Mouse (Mus musculus) midbrain, embryonic 13.5 days (tissue): Measurements from ENCODE around the gene Prkaa1. TPM values are rescaled to one million over a fixed set of nuclear protein-coding genes. Genes with fewer than 3 reads are reported as not detected.
A peak's percentile ranks its signal among the peaks of the same experiment; 100 is the strongest.
"Not testable (repeated sequence)": the region's sequence is repeated elsewhere in the genome, so short reads cannot be mapped to it uniquely, and the experiment has no call there.

Source experiments
- ATAC-seq: fragments of 200-750 bp; cut with Nextera tagmentation; 2 replicates; pipeline ENCODE4 v1.8.0; 2017; ENCODE audit warnings: mild to moderate bottlenecking, moderate TSS enrichment, moderate library complexity
- H3K27ac ChIP-seq: fragments of 300-500 bp; sonication (generic); 2 replicates; pipeline ENCODE4 v1.5.1; 2015; ENCODE audit warnings: inconsistent platforms, mild to moderate bottlenecking, moderate library complexity
- H3K27me3 ChIP-seq: fragments of 300-500 bp; sonication (generic); 2 replicates; pipeline ENCODE4 v1.6.1; 2015; ENCODE audit warnings: mild to moderate bottlenecking, inconsistent platforms
- H3K36me3 ChIP-seq: fragments of 300-500 bp; sonication (generic); 2 replicates; pipeline ENCODE4 v1.6.1; 2015; ENCODE audit warnings: mild to moderate bottlenecking, inconsistent platforms
- H3K4me1 ChIP-seq: fragments of 300-500 bp; sonication (generic); replicated peaks from 2 replicates; pipeline ENCODE4 v1.6.1; 2015; ENCODE audit warnings: inconsistent platforms
- H3K4me2 ChIP-seq: fragments of 300-500 bp; sonication (generic); replicated peaks from 2 replicates; pipeline ENCODE4 v1.6.1; 2015; ENCODE audit warnings: moderate library complexity, mild to moderate bottlenecking, inconsistent platforms
- H3K4me3 ChIP-seq: fragments of 300-500 bp; sonication (generic); replicated peaks from 2 replicates; pipeline ENCODE4 v1.5.1; 2015; ENCODE audit warnings: mild to moderate bottlenecking, inconsistent platforms
- H3K9ac ChIP-seq: fragments of 300-500 bp; sonication (generic); replicated peaks from 2 replicates; pipeline ENCODE4 v1.6.1; 2015; ENCODE audit warnings: mild to moderate bottlenecking, inconsistent platforms
- H3K9me3 ChIP-seq: fragments of 300-500 bp; sonication (generic); 2 replicates; pipeline ENCODE4 v1.6.1; 2016; ENCODE audit warnings: mild to moderate bottlenecking, inconsistent platforms
- WGBS: fragments of 180-500 bp; shearing (Covaris S2); methylation state at CpG from one replicate; pipeline ENCODE4 v1.1.7; 2015; 5-methylcytosine and 5-hydroxymethylcytosine counted together
- polyA plus RNA-seq: library from polyadenylated mRNA; unstranded; fragments of >200 nt; fragmentation: Nextera tagmentation; extraction: Ambion mirVana; gene quantifications from 2 replicates; pipeline ENCODE4 v1.2.1, GENCODE M21; 2015

The Prkaa1 gene
- polyA plus RNA-seq, 1 experiment from 2014 or later, result 13.4 TPM

GRCm38 (mm10) chr15:5117031-5117601 is 26.5 kb upstream of the Prkaa1 start:
- no peak for ATAC-seq
- 4% methylated on average over 22 of the region's 22 CpGs for WGBS

GRCm38 (mm10) chr15:5118626-5119025 is 25.0 kb upstream of the Prkaa1 start:
- H3K9ac ChIP-seq, result no peak overlapping the region
- H3K9me3 ChIP-seq, result no peaks in the 10 kb centered on the region
- H3K27ac ChIP-seq, result no peak overlapping the region
- WGBS, result 93% methylated on average over 9 of the region's 9 CpGs
- no peak for ATAC-seq
- peaks cover 18% of the 10 kb centered on the region for H3K4me1 ChIP-seq
- H3K4me2 ChIP-seq, result no peak overlapping the region
- H3K27me3 ChIP-seq, result no peaks in the 10 kb centered on the region
- peaks cover 52% of the 10 kb centered on the region for H3K36me3 ChIP-seq
- H3K4me3 ChIP-seq, result no peak overlapping the region

More at GRCm38 (mm10) chr15:5117031-5117601, 26.5 kb upstream of the Prkaa1 start:
- H3K9me3 ChIP-seq, result no peaks in the 10 kb centered on the region
- H3K9ac ChIP-seq, result peak overlapping the region; percentile 96
- H3K4me2 ChIP-seq, result peak overlapping the region; percentile 85
- H3K36me3 ChIP-seq, result peaks cover 39% of the 10 kb centered on the region
- peaks cover 18% of the 10 kb centered on the region for H3K4me1 ChIP-seq
- H3K4me3 ChIP-seq, result peak overlapping the region; percentile 95
- H3K27me3 ChIP-seq, result no peaks in the 10 kb centered on the region
- peak overlapping the region; percentile 88 for H3K27ac ChIP-seq

- Histone ChIP-seq H3K9ac (no peak overlapping the region), H3K9me3 (no peaks in the 10 kb centered on the region), H3K27me3 (no peaks in the 10 kb centered on the region), H3K36me3 (peaks cover 53% of the 10 kb centered on the region), H3K4me2 (no peak overlapping the region), H3K27ac (no peak overlapping the region), H3K4me3 (no peak overlapping the region), H3K4me1 (peaks cover 18% of the 10 kb centered on the region)
- no peak for ATAC-seq
- 93% methylated on average over 2 of the region's 2 CpGs for WGBS
Observed at GRCm38 (mm10) chr15:5119192-5119591, 24.5 kb upstream of the Prkaa1 start.

GRCm38 (mm10) chr15:5119707-5120106 is 24.0 kb upstream of the Prkaa1 start:
- no peak overlapping the region for H3K9ac ChIP-seq
- no peak for ATAC-seq
- H3K27ac ChIP-seq, result no peak overlapping the region
- no peaks in the 10 kb centered on the region for H3K27me3 ChIP-seq
- no peaks in the 10 kb centered on the region for H3K9me3 ChIP-seq
- no peak overlapping the region for H3K4me3 ChIP-seq
- H3K36me3 ChIP-seq, result peaks cover 58% of the 10 kb centered on the region
- 95% methylated on average over 2 of the region's 2 CpGs for WGBS
- peaks cover 18% of the 10 kb centered on the region for H3K4me1 ChIP-seq
- H3K4me2 ChIP-seq, result no peak overlapping the region

- ATAC-seq, result peak; percentile 27; the same call in 1 of the 2 replicates
- Histone ChIP-seq H3K27me3 (no peaks in the 10 kb centered on the region), H3K9ac (no peak overlapping the region), H3K36me3 (peaks cover 63% of the 10 kb centered on the region), H3K27ac (no peak overlapping the region), H3K4me2 (no peak overlapping the region), H3K9me3 (no peaks in the 10 kb centered on the region), H3K4me1 (peaks cover 10% of the 10 kb centered on the region), H3K4me3 (no peak overlapping the region)
- WGBS, result 84% methylated on average over 12 of the region's 12 CpGs
Observed at GRCm38 (mm10) chr15:5121535-5122313, 21.9 kb upstream of the Prkaa1 start.

GRCm38 (mm10) chr15:5126456-5126855 is 17.2 kb upstream of the Prkaa1 start:
- 76% methylated on average over 4 of the region's 4 CpGs for WGBS
- H3K36me3 ChIP-seq, result peaks cover 31% of the 10 kb centered on the region
- no peaks in the 10 kb centered on the region for H3K4me1 ChIP-seq
- H3K9me3 ChIP-seq, result no peaks in the 10 kb centered on the region
- H3K27me3 ChIP-seq, result no peaks in the 10 kb centered on the region
- no peak for ATAC-seq
- H3K4me3 ChIP-seq, result no peak overlapping the region
- H3K4me2 ChIP-seq, result no peak overlapping the region
- no peak overlapping the region for H3K9ac ChIP-seq
- no peak overlapping the region for H3K27ac ChIP-seq

- 87% methylated on average over 2 of the region's 2 CpGs for WGBS
- H3K4me3 ChIP-seq, result no peak overlapping the region
- no peaks in the 10 kb centered on the region for H3K4me1 ChIP-seq
Observed at GRCm38 (mm10) chr15:5127487-5127886, 16.2 kb upstream of the Prkaa1 start.

GRCm38 (mm10) chr15:5128176-5128940 is 15.3 kb upstream of the Prkaa1 start:
- ATAC-seq, result no peak
- Histone ChIP-seq H3K9me3 (no peaks in the 10 kb centered on the region), H3K4me1 (no peaks in the 10 kb centered on the region), H3K27ac (no peak overlapping the region), H3K4me3 (no peak overlapping the region), H3K27me3 (no peaks in the 10 kb centered on the region), H3K9ac (no peak overlapping the region), H3K36me3 (peaks cover 12% of the 10 kb centered on the region), H3K4me2 (no peak overlapping the region)
- WGBS, result 80% methylated on average over 5 of the region's 5 CpGs

More at GRCm38 (mm10) chr15:5127487-5127886, 16.2 kb upstream of the Prkaa1 start:
- ATAC-seq, result no peak
- Histone ChIP-seq H3K9me3 (no peaks in the 10 kb centered on the region), H3K4me2 (no peak overlapping the region), H3K27ac (no peak overlapping the region), H3K36me3 (peaks cover 21% of the 10 kb centered on the region), H3K27me3 (no peaks in the 10 kb centered on the region), H3K9ac (no peak overlapping the region)

GRCm38 (mm10) chr15:5129111-5129805 is 14.4 kb upstream of the Prkaa1 start:
- H3K9me3 ChIP-seq, result no peaks in the 10 kb centered on the region
- H3K27me3 ChIP-seq, result no peaks in the 10 kb centered on the region
- 94% methylated on average over 12 of the region's 12 CpGs for WGBS
- ATAC-seq, result no peak
- peaks cover 9% of the 10 kb centered on the region for H3K36me3 ChIP-seq
- no peak overlapping the region for H3K27ac ChIP-seq
- no peak overlapping the region for H3K4me3 ChIP-seq
- no peak overlapping the region for H3K9ac ChIP-seq
- no peaks in the 10 kb centered on the region for H3K4me1 ChIP-seq
- H3K4me2 ChIP-seq, result no peak overlapping the region

- H3K9me3 ChIP-seq, H3K27ac ChIP-seq, H3K4me3 ChIP-seq, ATAC-seq, H3K27me3 ChIP-seq, H3K36me3 ChIP-seq, H3K9ac ChIP-seq, H3K4me2 ChIP-seq, H3K4me1 ChIP-seq: not testable (repeated sequence)
- 90% methylated on average over 14 of the region's 14 CpGs for WGBS
Observed at GRCm38 (mm10) chr15:5130887-5131668, 12.6 kb upstream of the Prkaa1 start.

- H3K4me1 ChIP-seq, result no peaks in the 10 kb centered on the region; the same call in 1 of the 2 replicates
- no peaks in the 10 kb centered on the region for H3K27me3 ChIP-seq
- no peaks in the 10 kb centered on the region for H3K9me3 ChIP-seq
- H3K36me3 ChIP-seq, result no peaks in the 10 kb centered on the region
- no peak overlapping the region for H3K4me3 ChIP-seq
- ATAC-seq, result no peak
- 51% methylated on average over 3 of the region's 3 CpGs for WGBS
- H3K9ac ChIP-seq, result no peak overlapping the region
- no peak overlapping the region for H3K4me2 ChIP-seq
- no peak overlapping the region for H3K27ac ChIP-seq
Observed at GRCm38 (mm10) chr15:5133301-5133700, 10.4 kb upstream of the Prkaa1 start.
